Mouse (Mus musculus): Measurements from ENCODE around the gene Igf2. TPM values are rescaled to one million over a fixed set of nuclear protein-coding genes. Genes with fewer than 3 reads are reported as not detected.

Gene Igf2
- total and polyA plus RNA-seq, 3 experiments: 60.0 to 75.2 (median 64.5) TPM

- no peak overlapping the region for H3K4me3 ChIP-seq
- intact Hi-C loops (cut with DNase I): no loop called here
- no peaks in the 10 kb centered on the region for H3K4me1 ChIP-seq (ENCODE audit: control insufficient read depth, insufficient read depth, low read length)
- WGBS: 15% methylated on average over 5 of the region's 5 CpGs
- DNase-seq: no peak
- H3K9ac ChIP-seq (ENCODE audit: low read depth, low read length): no peak overlapping the region
- TF ChIP-seq EP300 (IDR thresholded peaks at IDR 0.05; ENCODE audit: insufficient read depth, low read depth, low read length): no peak
- TF ChIP-seq CTCF (IDR thresholded peaks at IDR 0.05): no peak
- no peak for TF ChIP-seq POLR2A (IDR thresholded peaks at IDR 0.05; ENCODE audit: insufficient read depth, low read depth, low read length)
- no peak overlapping the region for H3K27ac ChIP-seq
- no peaks in the 10 kb centered on the region for H3K79me2 ChIP-seq (replicated peaks; ENCODE audit: control insufficient read depth, insufficient read depth, low read length)
- no peaks in the 10 kb centered on the region for H3K36me3 ChIP-seq (ENCODE audit: control insufficient read depth, insufficient read depth, low read length)
- no peaks in the 10 kb centered on the region for H3K27me3 ChIP-seq (ENCODE audit: control insufficient read depth, insufficient read depth, low read length)
Measured at GRCm38 (mm10) chr7:142645045-142645444, 21.6 kb downstream of the Igf2 start.

DNA sequence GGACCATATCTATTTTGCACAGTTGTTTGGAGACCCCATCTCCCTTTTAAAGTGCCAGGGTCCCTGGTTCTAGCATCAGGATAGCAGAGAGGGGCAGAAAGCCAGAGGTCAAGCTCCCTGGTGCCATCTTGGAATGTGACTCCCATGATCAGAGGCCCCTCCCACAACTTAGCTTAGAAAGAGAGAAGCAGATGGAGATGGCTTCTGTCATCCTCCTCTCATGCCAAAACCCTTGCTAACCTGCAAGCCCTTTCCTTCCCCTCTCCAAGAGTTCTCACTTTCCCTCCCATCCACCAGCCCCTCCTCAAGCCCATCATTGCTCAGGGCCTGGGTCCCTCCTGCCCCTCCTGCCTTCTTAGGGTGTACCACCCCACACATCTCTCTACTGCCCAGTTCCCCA, 30.4 kb downstream of the Igf2 start:
- no peaks in the 10 kb centered on the region for H3K79me2 ChIP-seq (replicated peaks; ENCODE audit: control insufficient read depth, insufficient read depth, low read length)
- H3K36me3 ChIP-seq (ENCODE audit: control insufficient read depth, insufficient read depth, low read length): no peaks in the 10 kb centered on the region
- H3K27ac ChIP-seq: no peak overlapping the region
- TF ChIP-seq POLR2A (IDR thresholded peaks at IDR 0.05; ENCODE audit: insufficient read depth, low read depth, low read length) (no peak), CTCF (IDR thresholded peaks at IDR 0.05) (no peak), EP300 (IDR thresholded peaks at IDR 0.05; ENCODE audit: insufficient read depth, low read depth, low read length) (no peak)
- DNase-seq: no peak
- H3K27me3 ChIP-seq (ENCODE audit: control insufficient read depth, insufficient read depth, low read length): no peaks in the 10 kb centered on the region
- no peaks in the 10 kb centered on the region for H3K4me1 ChIP-seq (ENCODE audit: control insufficient read depth, insufficient read depth, low read length)
- intact Hi-C loops (cut with DNase I): no loop called here
- H3K4me3 ChIP-seq: no peak overlapping the region
- no peak overlapping the region for H3K9ac ChIP-seq (ENCODE audit: low read depth, low read length)

DNA sequence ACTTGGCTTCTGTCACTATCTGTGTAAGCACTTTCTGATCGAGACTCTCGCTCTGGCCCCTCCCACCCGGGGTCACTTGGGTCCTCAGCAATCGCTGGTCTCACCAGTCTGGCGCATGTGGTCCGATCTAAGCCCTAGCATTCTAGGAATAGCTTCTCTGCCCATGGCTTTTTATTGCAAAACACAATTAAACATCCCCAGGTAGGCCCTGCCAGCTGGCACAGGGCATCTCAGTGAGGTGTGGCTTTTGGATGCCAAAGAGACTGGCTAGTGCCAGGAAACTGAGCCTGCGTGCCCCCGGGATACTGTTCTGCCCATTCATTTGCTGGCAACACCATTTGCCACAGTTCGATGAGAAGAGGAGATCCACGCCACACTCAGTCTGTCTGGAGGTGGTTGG, 35.9 kb downstream of the Igf2 start:
- intact Hi-C loops (cut with DNase I): no loop called here
- TF ChIP-seq EP300 (IDR thresholded peaks at IDR 0.05; ENCODE audit: insufficient read depth, low read depth, low read length): no peak
- no peak for TF ChIP-seq POLR2A (IDR thresholded peaks at IDR 0.05; ENCODE audit: insufficient read depth, low read depth, low read length)
- TF ChIP-seq CTCF (IDR thresholded peaks at IDR 0.05): no peak
- WGBS: 60% methylated on average over 10 of the region's 10 CpGs
- Histone ChIP-seq H3K9ac (ENCODE audit: low read depth, low read length) (no peak overlapping the region), H3K36me3 (ENCODE audit: control insufficient read depth, insufficient read depth, low read length) (no peaks in the 10 kb centered on the region), H3K27ac (no peak overlapping the region), H3K27me3 (ENCODE audit: control insufficient read depth, insufficient read depth, low read length) (no peaks in the 10 kb centered on the region), H3K4me1 (ENCODE audit: control insufficient read depth, insufficient read depth, low read length) (peaks cover 4% of the 10 kb centered on the region), H3K79me2 (replicated peaks; ENCODE audit: control insufficient read depth, insufficient read depth, low read length) (no peaks in the 10 kb centered on the region), H3K4me3 (no peak overlapping the region)
- DNase-seq: no peak

- no peak for TF ChIP-seq CTCF (IDR thresholded peaks at IDR 0.05)
- no peak for TF ChIP-seq EP300 (IDR thresholded peaks at IDR 0.05; ENCODE audit: insufficient read depth, low read depth, low read length)
- TF ChIP-seq POLR2A (IDR thresholded peaks at IDR 0.05; ENCODE audit: insufficient read depth, low read depth, low read length): no peak
- Histone ChIP-seq H3K27me3 (ENCODE audit: control insufficient read depth, insufficient read depth, low read length) (no peaks in the 10 kb centered on the region), H3K4me1 (ENCODE audit: control insufficient read depth, insufficient read depth, low read length) (peaks cover 4% of the 10 kb centered on the region), H3K27ac (no peak overlapping the region), H3K79me2 (replicated peaks; ENCODE audit: control insufficient read depth, insufficient read depth, low read length) (no peaks in the 10 kb centered on the region), H3K4me3 (no peak overlapping the region), H3K36me3 (ENCODE audit: control insufficient read depth, insufficient read depth, low read length) (no peaks in the 10 kb centered on the region), H3K9ac (ENCODE audit: low read depth, low read length) (no peak overlapping the region)
- intact Hi-C loops (cut with DNase I): no loop called here
- WGBS: 61% methylated on average over 6 of the region's 6 CpGs
- DNase-seq: peak in 1 of 2 experiments; percentile 35
Measured at GRCm38 (mm10) chr7:142629806-142630205, 36.8 kb downstream of the Igf2 start.

- Histone ChIP-seq H3K27ac (no peak overlapping the region), H3K4me3 (no peak overlapping the region), H3K36me3 (ENCODE audit: control insufficient read depth, insufficient read depth, low read length) (no peaks in the 10 kb centered on the region), H3K9ac (ENCODE audit: low read depth, low read length) (no peak overlapping the region), H3K27me3 (ENCODE audit: control insufficient read depth, insufficient read depth, low read length) (peaks cover 3% of the 10 kb centered on the region; the same call in 1 of the 2 replicates), H3K4me1 (ENCODE audit: control insufficient read depth, insufficient read depth, low read length) (no peaks in the 10 kb centered on the region), H3K79me2 (replicated peaks; ENCODE audit: control insufficient read depth, insufficient read depth, low read length) (no peaks in the 10 kb centered on the region)
- intact Hi-C loops (cut with DNase I): no loop called here
- DNase-seq: no peak
- 60% methylated on average over 4 of the region's 4 CpGs for WGBS
- TF ChIP-seq CTCF (IDR thresholded peaks at IDR 0.05): no peak
- TF ChIP-seq POLR2A (IDR thresholded peaks at IDR 0.05; ENCODE audit: insufficient read depth, low read depth, low read length): no peak
- no peak for TF ChIP-seq EP300 (IDR thresholded peaks at IDR 0.05; ENCODE audit: insufficient read depth, low read depth, low read length)
Measured at GRCm38 (mm10) chr7:142622180-142622579, 44.4 kb downstream of the Igf2 start.

DNA sequence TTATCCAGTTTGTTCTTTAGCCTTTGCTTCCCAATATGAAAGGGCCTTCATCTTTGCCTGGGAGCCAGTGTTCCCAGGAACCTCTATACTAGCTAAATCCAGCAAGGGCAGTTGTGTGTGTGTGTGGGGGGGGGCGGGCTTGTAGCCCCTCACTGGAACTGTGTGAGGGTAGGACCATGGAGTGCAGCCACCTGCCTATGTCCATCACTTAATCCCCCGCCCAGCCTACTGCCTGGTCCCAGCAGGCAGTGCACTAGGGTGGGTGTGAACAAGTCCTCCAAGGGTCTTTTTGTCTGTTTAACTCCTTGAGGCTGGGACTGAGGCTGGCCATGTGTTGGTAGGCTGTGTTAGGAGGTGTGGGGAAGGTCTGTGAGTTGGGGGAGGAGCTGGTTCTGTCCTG, 53.5 kb downstream of the Igf2 start:
- no peak overlapping the region for H3K9ac ChIP-seq (ENCODE audit: low read depth, low read length)
- TF ChIP-seq EP300 (IDR thresholded peaks at IDR 0.05; ENCODE audit: insufficient read depth, low read depth, low read length) (no peak), POLR2A (IDR thresholded peaks at IDR 0.05; ENCODE audit: insufficient read depth, low read depth, low read length) (no peak), CTCF (IDR thresholded peaks at IDR 0.05) (no peak)
- intact Hi-C loops (cut with DNase I): no loop called here
- no peaks in the 10 kb centered on the region for H3K79me2 ChIP-seq (replicated peaks; ENCODE audit: control insufficient read depth, insufficient read depth, low read length)
- no peak for DNase-seq
- no peak overlapping the region for H3K4me3 ChIP-seq
- H3K27me3 ChIP-seq (ENCODE audit: control insufficient read depth, insufficient read depth, low read length): peaks cover 2% of the 10 kb centered on the region; the same call in 1 of the 2 replicates
- H3K4me1 ChIP-seq (ENCODE audit: control insufficient read depth, insufficient read depth, low read length): no peaks in the 10 kb centered on the region
- H3K27ac ChIP-seq: no peak overlapping the region
- no peaks in the 10 kb centered on the region for H3K36me3 ChIP-seq (ENCODE audit: control insufficient read depth, insufficient read depth, low read length)
- 85% methylated on average over 2 of the region's 2 CpGs for WGBS

All from heart, adult 2 months (tissue).